Mouse (Mus musculus): ENCODE data around the gene 1700012B09Rik. TPM values are rescaled to one million over a fixed set of nuclear protein-coding genes. Genes with fewer than 3 reads are reported as not detected.

The 1700012B09Rik gene
- polyA plus RNA-seq, 1 experiment from 2014 or later, result 1.5 TPM

DNA sequence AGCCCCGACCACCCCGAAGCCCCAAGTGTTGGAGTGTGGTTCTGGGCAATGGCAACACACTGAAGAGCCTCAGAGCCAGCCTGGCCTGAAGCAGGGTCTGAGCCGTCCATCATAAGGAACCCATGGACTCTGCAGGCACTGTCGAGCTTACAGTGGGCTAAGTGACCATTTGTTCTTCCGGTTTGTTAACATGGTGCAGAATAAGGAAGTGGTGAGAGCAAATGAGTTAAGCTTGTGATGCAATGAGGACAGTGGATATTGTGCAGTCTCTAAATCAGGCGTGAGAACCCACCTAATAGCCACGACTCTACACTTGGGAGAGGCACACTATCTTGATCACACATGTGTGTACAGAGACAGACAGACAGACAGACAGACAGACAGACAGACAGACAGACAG, 12.2 kb downstream of the 1700012B09Rik start:
- Histone ChIP-seq H3K9me3 (no peaks in the 10 kb centered on the region), H3K4me2 (no peak overlapping the region), H3K36me3 (replicated peaks) (no peaks in the 10 kb centered on the region), H3K4me3 (replicated peaks) (no peak overlapping the region), H3K9ac (no peak overlapping the region), H3K4me1 (no peaks in the 10 kb centered on the region), H3K27me3 (peaks cover 5% of the 10 kb centered on the region; the same call in 1 of the 2 replicates), H3K27ac (no peak overlapping the region)
- ATAC-seq (ENCODE audit: low FRiP score), result no peak
- WGBS, result 76% methylated on average over 7 of the region's 7 CpGs

DNA sequence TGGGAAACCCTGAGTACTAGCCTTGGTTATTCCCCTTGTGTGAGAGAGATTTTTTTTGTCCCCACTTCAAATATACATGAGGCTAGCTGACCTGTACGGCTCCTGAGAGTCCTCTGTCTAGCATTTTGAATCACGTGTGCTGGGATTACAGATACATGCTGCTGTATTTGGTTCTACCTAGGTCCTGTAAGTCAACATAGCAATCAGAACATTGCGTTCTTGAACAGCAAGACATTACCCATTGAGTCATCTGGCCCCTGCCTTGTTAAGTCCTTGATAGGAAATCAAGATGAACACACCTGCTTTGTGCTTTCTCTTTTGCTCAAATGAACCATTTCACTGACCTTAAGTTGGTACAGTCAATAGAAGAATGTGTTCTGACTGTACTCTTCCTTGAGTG, 16.4 kb downstream of the 1700012B09Rik start:
- Histone ChIP-seq H3K4me2 (no peak overlapping the region), H3K27me3 (peaks cover 38% of the 10 kb centered on the region), H3K27ac (no peak overlapping the region), H3K36me3 (replicated peaks) (no peaks in the 10 kb centered on the region), H3K4me1 (peaks cover 12% of the 10 kb centered on the region), H3K9me3 (no peaks in the 10 kb centered on the region), H3K4me3 (replicated peaks) (no peak overlapping the region), H3K9ac (no peak overlapping the region)
- ATAC-seq (ENCODE audit: low FRiP score), result no peak
- 88% methylated on average over 3 of the region's 3 CpGs for WGBS

DNA sequence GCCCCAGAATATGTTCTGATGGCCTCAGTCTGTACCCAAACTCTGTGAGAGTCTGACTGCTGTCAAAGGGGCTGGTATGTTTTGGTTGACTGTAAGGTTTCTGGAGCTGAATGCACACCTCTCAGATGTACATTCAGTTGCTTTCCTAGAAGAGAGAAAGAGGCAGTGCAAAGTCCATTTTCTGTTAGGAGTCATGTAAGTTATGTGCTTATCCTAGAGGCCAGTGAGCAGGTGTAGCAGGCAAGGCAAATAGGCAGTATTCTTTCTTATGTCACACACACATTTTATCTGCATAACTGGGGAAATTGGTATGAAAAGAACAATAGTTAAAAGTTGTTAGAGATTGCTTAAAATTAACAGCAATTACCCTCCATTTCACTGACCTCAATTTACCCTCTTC, 16.9 kb downstream of the 1700012B09Rik start:
- no peak for ATAC-seq (ENCODE audit: low FRiP score)
- Histone ChIP-seq H3K36me3 (replicated peaks) (no peaks in the 10 kb centered on the region), H3K4me2 (no peak overlapping the region), H3K27me3 (peaks cover 40% of the 10 kb centered on the region), H3K9ac (no peak overlapping the region), H3K4me3 (replicated peaks) (no peak overlapping the region), H3K4me1 (peaks cover 12% of the 10 kb centered on the region), H3K9me3 (no peaks in the 10 kb centered on the region), H3K27ac (no peak overlapping the region)

DNA sequence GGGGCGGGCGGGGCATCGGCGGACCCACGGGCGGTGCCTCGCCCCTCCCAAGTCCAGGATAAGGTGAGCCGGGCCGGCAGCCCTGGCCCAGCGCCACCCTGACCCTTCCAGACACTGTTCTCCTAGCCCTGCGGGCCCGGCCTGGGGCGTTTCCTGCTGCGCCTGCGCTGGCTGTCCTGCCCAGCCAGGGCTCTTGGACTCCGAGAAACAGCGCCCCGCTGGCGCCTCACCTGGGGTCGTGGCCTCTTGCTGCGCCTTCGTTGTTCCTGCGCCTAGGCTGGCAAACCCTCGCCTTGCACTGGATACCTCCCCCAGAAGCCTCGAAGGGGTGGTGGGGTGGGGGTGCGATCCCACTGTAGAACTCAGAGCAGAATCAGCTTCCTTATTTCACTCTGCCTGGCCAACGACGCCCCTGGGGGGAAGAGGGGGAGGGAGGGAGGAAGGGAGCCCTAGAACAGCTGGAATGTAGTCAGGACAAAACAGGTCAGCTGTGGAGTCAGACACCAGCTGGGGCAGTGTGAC, 18.8 kb downstream of the 1700012B09Rik start, which contains the start of gene Fut4:
Gene Fut4, minus strand, starts transcription at position 393 of the 522 bp plus-strand sequence.
- peaks cover 12% of the 10 kb centered on the region for H3K4me1 ChIP-seq
- WGBS, result 2% methylated on average over 25 of the region's 28 CpGs
- peaks cover 40% of the 10 kb centered on the region for H3K27me3 ChIP-seq
- H3K9ac ChIP-seq, result peak within 1 kb of the TSS; percentile 60
- peak within 1 kb of the TSS; percentile 78 for H3K4me2 ChIP-seq
- H3K9me3 ChIP-seq, result no peaks in the 10 kb centered on the region
- ATAC-seq (ENCODE audit: low FRiP score), result peak; percentile 45
- peak within 1 kb of the TSS; percentile 46 for H3K4me3 ChIP-seq (replicated peaks)
- no peaks in the 10 kb centered on the region for H3K36me3 ChIP-seq (replicated peaks)
- H3K27ac ChIP-seq, result no peak within 1 kb of the TSS

DNA sequence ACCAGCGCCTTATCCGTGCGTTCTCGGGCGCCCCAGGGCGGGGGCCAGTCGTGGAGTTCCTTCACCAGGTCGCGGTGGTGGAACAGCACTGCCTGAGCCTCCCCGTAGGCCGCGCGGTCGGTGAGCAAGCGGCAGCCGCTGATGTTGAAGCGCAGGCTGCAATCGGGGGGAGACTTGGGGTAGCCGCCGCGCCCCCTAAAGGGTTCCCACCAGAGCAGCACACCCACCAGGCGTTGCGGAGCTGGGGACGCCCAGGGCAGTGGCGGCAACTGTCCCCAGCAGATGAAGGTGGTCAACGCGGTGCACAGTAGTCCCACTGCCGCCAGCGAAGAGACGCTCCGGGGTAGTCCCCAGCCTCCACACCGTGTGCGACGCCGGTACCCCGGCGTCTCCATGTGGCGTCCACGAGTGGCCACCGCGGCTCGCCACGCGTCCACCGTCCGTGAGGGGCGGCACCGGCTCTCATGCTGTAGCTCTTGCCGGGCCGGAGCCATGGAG, 19.3 kb downstream of the 1700012B09Rik start:
- ATAC-seq (ENCODE audit: low FRiP score), result peak; percentile 82
- H3K36me3 ChIP-seq (replicated peaks), result no peaks in the 10 kb centered on the region
- H3K9ac ChIP-seq, result peak overlapping the region; percentile 60
- H3K27me3 ChIP-seq, result peaks cover 40% of the 10 kb centered on the region
- H3K4me2 ChIP-seq, result peak overlapping the region; percentile 78
- peak overlapping the region; percentile 46 for H3K4me3 ChIP-seq (replicated peaks)
- H3K4me1 ChIP-seq, result peaks cover 12% of the 10 kb centered on the region
- no peaks in the 10 kb centered on the region for H3K9me3 ChIP-seq
- no peak overlapping the region for H3K27ac ChIP-seq
- WGBS, result under 1% methylated on average over 50 of the region's 50 CpGs

DNA sequence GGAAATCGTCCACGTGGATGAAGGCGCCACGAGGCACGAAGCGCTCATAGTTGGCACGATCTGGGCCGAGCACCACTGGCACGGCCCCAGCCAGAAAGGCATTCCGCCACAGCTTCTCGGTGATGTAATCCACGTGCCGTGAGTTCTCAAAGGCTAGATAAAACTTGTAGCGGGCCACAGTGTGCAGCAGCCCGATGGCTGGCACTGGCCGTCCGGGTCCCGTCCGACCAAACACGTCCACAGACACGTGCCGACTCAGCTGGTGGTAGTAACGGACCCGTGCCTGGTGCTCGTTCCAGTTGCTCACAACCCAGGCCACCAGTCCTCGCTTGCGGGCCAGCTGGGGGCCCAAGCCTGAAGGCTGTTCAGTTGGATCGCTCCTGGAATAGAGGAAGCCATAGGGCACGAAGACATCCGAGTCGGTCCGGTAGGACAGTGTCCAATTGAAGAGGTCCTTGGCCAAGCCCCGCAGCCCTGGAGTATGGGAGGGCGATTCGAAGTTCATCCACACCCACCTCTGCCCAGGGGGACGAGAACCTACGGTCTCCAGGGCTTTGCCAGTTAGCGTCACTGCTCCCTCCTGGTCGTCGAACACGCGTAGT, 19.8 kb downstream of the 1700012B09Rik start:
- Histone ChIP-seq H3K4me3 (replicated peaks) (peak overlapping the region; percentile 46), H3K9me3 (no peaks in the 10 kb centered on the region), H3K27ac (no peak overlapping the region), H3K4me2 (peak overlapping the region; percentile 78), H3K36me3 (replicated peaks) (no peaks in the 10 kb centered on the region), H3K9ac (peak overlapping the region; percentile 60), H3K27me3 (peaks cover 40% of the 10 kb centered on the region), H3K4me1 (peaks cover 12% of the 10 kb centered on the region)
- 59% methylated on average over 42 of the region's 42 CpGs for WGBS
- ATAC-seq (ENCODE audit: low FRiP score), result peak; percentile 24; the same call in 1 of the 2 replicates

DNA sequence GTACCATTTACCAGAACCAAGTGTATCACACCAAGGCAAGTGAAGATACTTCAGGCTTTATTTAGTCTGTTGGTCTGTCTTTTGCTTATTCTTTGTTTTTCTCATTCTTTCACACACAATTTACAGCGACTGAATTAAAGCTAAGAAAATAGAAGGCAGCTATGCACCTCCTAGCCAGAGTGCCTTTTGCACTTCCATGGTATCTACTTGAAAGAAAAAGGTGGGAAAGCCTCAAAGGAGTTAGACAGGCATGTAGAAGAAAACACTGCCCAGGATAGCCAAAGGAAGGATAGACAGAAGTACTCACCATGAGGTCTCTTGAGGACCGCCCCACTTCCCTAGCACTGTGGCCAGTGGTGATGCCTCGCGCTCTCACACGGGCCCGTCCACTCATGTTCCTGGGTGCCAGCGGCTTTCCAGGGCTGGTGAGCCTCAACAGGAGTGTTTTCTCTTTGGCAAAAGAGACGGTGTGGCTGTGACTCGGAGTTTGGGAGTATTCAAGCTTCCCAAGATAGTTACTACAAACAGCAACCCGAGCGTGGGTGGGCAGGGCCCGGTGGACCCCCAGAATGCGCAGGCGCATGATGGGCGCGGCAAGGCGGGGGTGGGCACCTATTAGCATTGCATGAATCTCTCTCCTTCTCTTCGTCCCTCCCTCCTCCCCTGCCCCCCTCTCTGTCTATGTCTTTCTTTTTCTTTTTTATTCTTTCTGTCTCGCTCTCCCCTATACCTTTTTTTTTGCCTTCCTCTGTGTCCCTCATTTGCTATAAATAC, 30.5 kb downstream of the 1700012B09Rik start, which contains the start of gene Piwil4:
Gene Piwil4, minus strand, starts transcription at position 583 of the 774 bp plus-strand sequence.
- Histone ChIP-seq H3K4me3 (replicated peaks) (no peak within 1 kb of the TSS), H3K27me3 (no peaks in the 10 kb centered on the region), H3K36me3 (replicated peaks) (no peaks in the 10 kb centered on the region), H3K9ac (no peak within 1 kb of the TSS), H3K27ac (no peak within 1 kb of the TSS), H3K4me2 (no peak within 1 kb of the TSS), H3K4me1 (no peaks in the 10 kb centered on the region), H3K9me3 (no peaks in the 10 kb centered on the region)
- 87% methylated on average over 19 of the region's 19 CpGs for whole genome bisulfite sequencing
- ATAC-seq (ENCODE audit: low FRiP score), result no peak

DNA sequence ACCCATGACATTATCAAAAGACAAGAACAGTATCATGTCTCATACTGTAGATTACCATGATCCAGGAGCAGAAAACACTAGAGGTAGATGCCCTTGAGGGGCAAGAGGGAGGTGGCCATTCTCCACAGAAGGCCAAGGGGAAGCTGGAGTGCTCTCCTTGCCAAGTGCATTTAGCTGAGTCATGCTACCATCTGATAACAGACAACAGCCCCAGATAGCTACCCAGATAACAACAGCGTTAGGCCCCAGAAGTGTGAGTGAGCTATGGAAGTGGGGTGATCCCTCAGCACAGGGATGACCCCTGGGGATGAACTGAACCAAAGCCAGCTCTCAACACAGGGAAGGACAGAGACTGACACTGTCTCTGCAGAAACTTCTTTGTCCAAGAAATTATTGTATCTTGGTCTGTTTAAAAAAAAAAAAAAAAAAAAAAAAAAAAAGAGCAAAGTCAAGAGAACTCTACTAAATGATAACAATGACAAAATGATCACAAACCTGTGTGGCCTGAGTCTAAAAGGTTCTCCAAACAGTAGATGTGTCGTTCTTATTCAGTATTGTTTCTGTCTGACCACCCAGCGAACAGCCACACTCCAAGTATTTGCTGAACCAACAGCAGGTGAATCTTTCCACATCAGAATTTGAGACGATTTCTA, 31.2 kb downstream of the 1700012B09Rik start:
- Histone ChIP-seq H3K36me3 (replicated peaks) (no peaks in the 10 kb centered on the region), H3K4me1 (no peaks in the 10 kb centered on the region), H3K27me3 (no peaks in the 10 kb centered on the region), H3K9ac (no peak overlapping the region), H3K27ac (no peak overlapping the region), H3K9me3 (no peaks in the 10 kb centered on the region), H3K4me3 (replicated peaks) (no peak overlapping the region), H3K4me2 (no peak overlapping the region)
- ATAC-seq (ENCODE audit: low FRiP score), result no peak
- 91% methylated on average over 4 of the region's 4 CpGs for WGBS

DNA sequence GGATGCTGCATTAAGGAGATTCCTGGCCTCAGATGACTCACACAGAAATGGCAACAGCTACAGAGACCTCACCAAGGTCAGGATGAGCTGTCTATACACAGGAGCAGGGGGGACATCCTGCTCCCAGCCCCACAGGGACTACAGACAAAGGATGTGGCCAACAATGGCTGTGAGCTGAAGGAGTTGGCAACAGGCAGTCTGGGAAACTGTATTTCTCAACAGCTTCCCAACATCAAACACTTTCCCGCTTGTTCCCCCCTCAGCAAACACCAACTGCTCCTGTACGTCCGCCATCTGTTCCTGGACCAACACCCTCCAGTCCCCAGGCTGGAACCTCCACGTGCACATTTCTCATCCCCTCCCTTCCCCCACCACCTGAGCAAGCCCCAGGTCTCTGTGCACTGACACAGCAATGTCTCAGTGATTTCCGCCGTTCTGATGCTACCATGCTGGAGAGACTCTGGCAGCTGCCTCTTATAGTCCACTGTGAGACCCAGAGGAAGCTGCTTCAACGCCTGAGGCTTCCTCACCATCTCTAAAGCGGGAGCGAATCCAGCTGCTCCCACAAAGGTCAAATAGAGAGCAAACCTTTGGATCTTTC, 39.8 kb downstream of the 1700012B09Rik start:
- Histone ChIP-seq H3K9me3 (no peaks in the 10 kb centered on the region), H3K4me1 (0 out of 2 replicates have a peak, but pooled peaks cover 5% of the 10 kb centered on the region), H3K27me3 (no peaks in the 10 kb centered on the region), H3K36me3 (replicated peaks) (no peaks in the 10 kb centered on the region), H3K4me3 (replicated peaks) (no peak overlapping the region), H3K4me2 (no peak overlapping the region), H3K9ac (no peak overlapping the region), H3K27ac (no peak overlapping the region)
- ATAC-seq (ENCODE audit: low FRiP score), result 0 out of 2 replicates have a peak, but pooled peaks have one; percentile 23
- 64% methylated on average over 9 of the region's 9 CpGs for WGBS

DNA sequence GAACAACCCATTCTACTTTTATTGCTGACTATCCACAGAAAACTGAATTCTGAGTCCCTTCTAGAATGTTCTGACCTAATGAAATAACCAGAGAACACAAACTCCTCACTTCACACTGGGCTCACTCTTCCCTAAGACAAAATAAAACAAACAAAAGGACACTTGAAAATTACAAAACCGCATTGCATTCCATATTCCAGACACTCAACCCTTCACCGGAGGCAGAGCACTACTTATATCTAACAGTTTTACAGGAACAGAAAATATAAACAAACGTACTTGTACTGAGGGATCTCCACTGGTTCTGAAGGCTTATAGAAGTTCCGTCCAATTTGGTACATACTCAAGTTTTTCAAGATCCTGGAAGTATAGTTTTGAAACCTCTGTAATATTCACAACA, 42.5 kb downstream of the 1700012B09Rik start:
- 93% methylated on average over 4 of the region's 4 CpGs for WGBS
- Histone ChIP-seq H3K9me3 (no peaks in the 10 kb centered on the region), H3K27ac (no peak overlapping the region), H3K27me3 (no peaks in the 10 kb centered on the region), H3K4me2 (no peak overlapping the region), H3K9ac (no peak overlapping the region), H3K4me3 (replicated peaks) (no peak overlapping the region), H3K4me1 (peaks cover 7% of the 10 kb centered on the region; the same call in 1 of the 2 replicates), H3K36me3 (replicated peaks) (no peaks in the 10 kb centered on the region)
- ATAC-seq (ENCODE audit: low FRiP score), result no peak

DNA sequence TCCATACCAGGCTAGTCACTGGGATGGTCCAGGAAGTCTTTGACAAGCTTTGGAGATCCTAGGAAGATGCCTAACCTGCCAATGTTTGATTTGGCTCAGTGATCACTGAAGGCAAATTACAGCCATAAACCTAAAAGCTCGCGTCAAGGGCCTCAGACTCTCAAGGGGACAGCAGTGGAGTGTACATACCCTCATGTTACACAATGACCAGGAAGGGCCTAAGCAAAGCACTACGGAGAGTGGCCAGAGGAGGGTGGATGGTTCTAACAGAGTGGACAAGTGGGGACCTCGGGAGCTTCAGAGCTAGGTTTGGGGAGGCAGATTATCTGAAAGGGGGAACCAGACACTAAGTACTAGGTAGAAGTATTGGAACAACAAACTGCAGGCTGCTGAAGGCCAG, 44.2 kb downstream of the 1700012B09Rik start:
- H3K9me3 ChIP-seq, result no peaks in the 10 kb centered on the region
- no peaks in the 10 kb centered on the region for H3K36me3 ChIP-seq (replicated peaks)
- no peak for ATAC-seq (ENCODE audit: low FRiP score)
- H3K4me3 ChIP-seq (replicated peaks), result no peak overlapping the region
- no peak overlapping the region for H3K27ac ChIP-seq
- H3K27me3 ChIP-seq, result no peaks in the 10 kb centered on the region
- no peak overlapping the region for H3K9ac ChIP-seq
- WGBS, result 98% methylated on average over 4 of the region's 4 CpGs
- H3K4me2 ChIP-seq, result no peak overlapping the region
- peaks cover 8% of the 10 kb centered on the region; the same call in 1 of the 2 replicates for H3K4me1 ChIP-seq

DNA sequence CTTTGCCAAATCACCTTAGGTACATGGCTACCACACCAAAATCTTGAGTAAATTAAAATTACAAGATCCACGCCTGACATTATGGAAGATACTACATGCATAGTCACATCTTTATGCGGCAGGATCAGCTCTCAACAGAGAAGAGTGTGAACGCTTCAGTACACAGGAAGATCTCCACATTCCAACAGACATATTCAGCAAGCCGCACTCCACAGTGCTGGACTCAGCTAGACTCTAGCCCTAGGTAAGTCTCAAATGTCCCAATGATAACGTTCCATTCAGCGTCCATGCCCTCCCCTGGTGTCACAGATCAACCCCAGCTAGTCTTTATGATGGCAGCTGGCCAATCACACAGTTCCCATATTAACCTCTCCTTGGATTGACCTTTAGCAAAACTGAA, 44.8 kb downstream of the 1700012B09Rik start:
- no peak overlapping the region for H3K4me2 ChIP-seq
- no peaks in the 10 kb centered on the region for H3K27me3 ChIP-seq
- H3K4me3 ChIP-seq (replicated peaks), result no peak overlapping the region
- peaks cover 5% of the 10 kb centered on the region; the same call in 1 of the 2 replicates for H3K4me1 ChIP-seq
- H3K36me3 ChIP-seq (replicated peaks), result no peaks in the 10 kb centered on the region
- H3K27ac ChIP-seq, result no peak overlapping the region
- H3K9me3 ChIP-seq, result no peaks in the 10 kb centered on the region
- ATAC-seq (ENCODE audit: low FRiP score), result no peak
- H3K9ac ChIP-seq, result no peak overlapping the region
- WGBS, result 90% methylated on average over 6 of the region's 6 CpGs
